ENCODE assay signal across 8 mouse cellular contexts in the genomic region with DNA sequence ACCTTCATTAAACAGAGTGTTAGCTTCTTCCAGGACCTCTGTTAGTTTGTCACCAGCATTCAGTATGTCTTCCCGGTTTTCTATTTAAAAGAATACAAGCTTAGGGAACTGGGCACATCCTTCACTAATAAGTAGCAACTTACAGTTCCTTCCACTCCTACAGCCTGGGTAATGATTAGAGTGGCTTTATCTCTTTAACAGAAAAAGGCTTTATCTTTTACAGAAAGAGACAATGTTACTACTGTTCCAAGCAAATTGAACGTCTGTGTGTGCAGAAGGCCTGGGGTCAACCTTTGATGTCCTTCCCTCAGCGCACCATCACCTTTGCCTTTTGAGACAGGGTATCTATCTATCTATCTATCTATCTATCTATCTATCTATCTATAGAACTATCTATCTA. TPM values are rescaled to one million over a fixed set of nuclear protein-coding genes. Genes with fewer than 3 reads are reported as not detected.
DNase-seq lines count a peak whose midpoint lies in the region; ATAC-seq and TF ChIP-seq lines count a peak whose summit lies in the region.

No protein-coding gene starts in this region.

- intact Hi-C loops in heart, postnatal 10 days (cut with DNase I) = loop anchor here (2.0 kb wide), 1 partner anchor 25 kb away; the partner anchor contains the start of gene Ate1

- peaks cover 11% of the 10 kb centered on the region for H3K4me1 ChIP-seq in heart, embryonic 10.5 days
- peaks cover 16% of the 10 kb centered on the region for H3K4me1 ChIP-seq in forebrain, embryonic 15.5 days
- peaks cover 31% of the 10 kb centered on the region for H3K4me1 ChIP-seq in liver, embryonic 15.5 days (replicated peaks)

- peak overlapping the region; percentile 59 for H3ac ChIP-seq in C2C12 (ENCODE audit: control insufficient read depth, insufficient read length, low read depth)

- H3K27ac ChIP-seq in heart, embryonic 10.5 days = peak overlapping the region; percentile 98
- H3K27ac ChIP-seq in forebrain, embryonic 15.5 days (replicated peaks) = peak overlapping the region; percentile 99
- peak overlapping the region; percentile 99 for H3K27ac ChIP-seq in liver, embryonic 15.5 days (replicated peaks)

- ATAC-seq in forebrain, embryonic 15.5 days (replicated peaks) = no peak
- ATAC-seq in liver, embryonic 15.5 days (ENCODE audit: insufficient read depth) = no peak

- H3K4me3 ChIP-seq in heart, embryonic 10.5 days = peak overlapping the region; percentile 81
- H3K4me3 ChIP-seq in C2C12 (ENCODE audit: insufficient read depth, poor library complexity, severe bottlenecking) = no peak overlapping the region
- peak overlapping the region; percentile 100 for H3K4me3 ChIP-seq in forebrain, embryonic 15.5 days
- peak overlapping the region; percentile 97 for H3K4me3 ChIP-seq in liver, embryonic 15.5 days (replicated peaks)

- H3K4me2 ChIP-seq in forebrain, embryonic 15.5 days (replicated peaks) = peak overlapping the region; percentile 83
- peak overlapping the region; percentile 76 for H3K4me2 ChIP-seq in liver, embryonic 15.5 days

- no peaks in the 10 kb centered on the region for H3K27me3 ChIP-seq in heart, embryonic 10.5 days (ENCODE audit: insufficient read depth, poor library complexity, severe bottlenecking)
- no peaks in the 10 kb centered on the region for H3K27me3 ChIP-seq in C2C12 (ENCODE audit: control insufficient read depth, insufficient read depth, insufficient read length)
- no peaks in the 10 kb centered on the region for H3K27me3 ChIP-seq in forebrain, embryonic 15.5 days
- no peaks in the 10 kb centered on the region for H3K27me3 ChIP-seq in liver, embryonic 15.5 days

- DNase-seq in heart, embryonic 10.5 days (ENCODE audit: low spot score) = no peak
- DNase-seq in heart, postnatal 10 days = no peak
- DNase-seq in cerebellum, postnatal 10 days = no peak
- no peak for DNase-seq in cerebellum, postnatal 36 days
- DNase-seq in frontal cortex, postnatal 36 days (ENCODE audit: low spot score in 2 of 2) = no peak

- 58% methylated on average over 3 of the region's 3 CpGs for WGBS in heart, embryonic 10.5 days
- WGBS in forebrain, embryonic 15.5 days = 46% methylated on average over 3 of the region's 3 CpGs
- 27% methylated on average over 3 of the region's 3 CpGs for WGBS in liver, embryonic 15.5 days (ENCODE audit: insufficient replicate concordance)

- no peak for TF ChIP-seq CTCF in C2C12 (IDR thresholded peaks at IDR 0.05; ENCODE audit: control insufficient read depth, insufficient read depth, insufficient read length)

- H3K36me3 ChIP-seq in heart, embryonic 10.5 days = peaks cover 45% of the 10 kb centered on the region
- peaks cover 16% of the 10 kb centered on the region for H3K36me3 ChIP-seq in C2C12 (ENCODE audit: control insufficient read depth, insufficient read depth)
- H3K36me3 ChIP-seq in forebrain, embryonic 15.5 days = peaks cover 18% of the 10 kb centered on the region
- peaks cover 46% of the 10 kb centered on the region for H3K36me3 ChIP-seq in liver, embryonic 15.5 days (replicated peaks)

- H3K9ac ChIP-seq in forebrain, embryonic 15.5 days (replicated peaks) = peak overlapping the region; percentile 97
- peak overlapping the region; percentile 93 for H3K9ac ChIP-seq in liver, embryonic 15.5 days

- H3K79me3 ChIP-seq in C2C12 (ENCODE audit: low read depth) = peaks cover 32% of the 10 kb centered on the region

- no peaks in the 10 kb centered on the region for H3K9me3 ChIP-seq in heart, embryonic 10.5 days
- H3K9me3 ChIP-seq in forebrain, embryonic 15.5 days = no peaks in the 10 kb centered on the region
- H3K9me3 ChIP-seq in liver, embryonic 15.5 days (replicated peaks) = no peaks in the 10 kb centered on the region

- peaks cover 54% of the 10 kb centered on the region for H3K79me2 ChIP-seq in C2C12 (ENCODE audit: control insufficient read depth, insufficient read depth)

TF ChIP-seq in C2C12, 6 proteins besides CTCF, POLR2A, EP300 and RAD21:
- no peak for TF ChIP-seq USF1 (IDR thresholded peaks at IDR 0.05; ENCODE audit: low read depth)
- TF ChIP-seq CEBPB (IDR thresholded peaks at IDR 0.05; ENCODE audit: low read depth) = no peak
- no peak for TF ChIP-seq MAX (IDR thresholded peaks at IDR 0.05)

RNA-seq across cellular contexts. Expression of gene Ate1, which starts 25.7 kb away (rescaled TPM):
- polyA plus RNA-seq in heart, embryonic 10.5 days (2016; fragmentation: Nextera tagmentation; extraction: Ambion mirVana) = 59.2 and 62.6 TPM in 2 replicates
- total RNA-seq in heart, postnatal 10 days (2021) = 10 to 100 TPM; 37.8 to 40.1 TPM
- polyA plus RNA-seq in C2C12 (2012; fragmentation: generic; extraction: Trizol) = 16.0 TPM
- polyA plus RNA-seq in forebrain, embryonic 15.5 days (2015; fragmentation: Nextera tagmentation; extraction: Ambion mirVana) = 87.5 and 96.2 TPM in 2 replicates
- 18.8 and 24.1 TPM in 2 replicates for polyA plus RNA-seq in liver, embryonic 15.5 days (2015; fragmentation: Nextera tagmentation; extraction: Ambion mirVana)

RNA-seq across cellular contexts. Expression of gene Nsmce4a, which starts 27.0 kb away (rescaled TPM):
- 131 and 152 TPM in 2 replicates for polyA plus RNA-seq in heart, embryonic 10.5 days (2016; fragmentation: Nextera tagmentation; extraction: Ambion mirVana)
- 10 to 100 TPM; 55.1 to 56.4 TPM for total RNA-seq in heart, postnatal 10 days (2021)
- 54.3 TPM for polyA plus RNA-seq in C2C12 (2012; fragmentation: generic; extraction: Trizol)
- 108 and 113 TPM in 2 replicates for polyA plus RNA-seq in forebrain, embryonic 15.5 days (2015; fragmentation: Nextera tagmentation; extraction: Ambion mirVana)
- 83.9 and 90.7 TPM in 2 replicates for polyA plus RNA-seq in liver, embryonic 15.5 days (2015; fragmentation: Nextera tagmentation; extraction: Ambion mirVana)

RNA-seq across cellular contexts. Expression of gene Tacc2, which starts 31.3 kb away (rescaled TPM):
- 44.8 and 50.8 TPM in 2 replicates for polyA plus RNA-seq in heart, embryonic 10.5 days (2016; fragmentation: Nextera tagmentation; extraction: Ambion mirVana)
- total RNA-seq in heart, postnatal 10 days (2021) = 100 to 1,000 TPM; 208 to 286 TPM
- 44.8 TPM for polyA plus RNA-seq in C2C12 (2012; fragmentation: generic; extraction: Trizol)
- polyA plus RNA-seq in forebrain, embryonic 15.5 days (2015; fragmentation: Nextera tagmentation; extraction: Ambion mirVana) = 53.5 and 56.5 TPM in 2 replicates
- 2.6 and 3.0 TPM in 2 replicates for polyA plus RNA-seq in liver, embryonic 15.5 days (2015; fragmentation: Nextera tagmentation; extraction: Ambion mirVana)

Comparison
In these comparisons a context has a peak if more than half of its experiments do, and no peak if none do; other contexts are left out.
1. RNA of gene Tacc2, which starts 31.3 kb away (polyA plus RNA-seq): 53.5 to 56.5 TPM in forebrain, embryonic 15.5 days, 44.8 TPM in C2C12 (single experiment) and 44.8 to 50.8 TPM in heart, embryonic 10.5 days; 2.6 to 3.0 TPM in liver, embryonic 15.5 days; every median in the first group is over 10 times any median in the second.
2. Peak in every context shown above with its lines, with median percentiles within 50 percentile points of each other: H3K27ac ChIP-seq.